Mouse (Mus musculus) midbrain, embryonic 15.5 days (tissue): Measurements from ENCODE around the gene Adam1a. TPM values are rescaled to one million over a fixed set of nuclear protein-coding genes. Genes with fewer than 3 reads are reported as not detected.

Experiments
- ATAC-seq: fragments of 200-750 bp; cut with Nextera tagmentation; replicated peaks from 2 replicates; pipeline ENCODE4 v1.8.0; 2017; ENCODE audit warnings: moderate TSS enrichment
- H3K27ac ChIP-seq: fragments of 300-500 bp; sonication (generic); 2 replicates; pipeline ENCODE4 v1.5.1; 2015; ENCODE audit warnings: mild to moderate bottlenecking, inconsistent platforms
- H3K27me3 ChIP-seq: fragments of 300-500 bp; sonication (generic); replicated peaks from 2 replicates; pipeline ENCODE4 v1.6.1; 2015; ENCODE audit warnings: inconsistent platforms
- H3K36me3 ChIP-seq: fragments of 300-500 bp; sonication (generic); replicated peaks from 2 replicates; pipeline ENCODE4 v1.6.1; 2015; ENCODE audit warnings: inconsistent platforms
- H3K4me1 ChIP-seq: fragments of 300-500 bp; sonication (generic); 2 replicates; pipeline ENCODE4 v1.6.1; 2015; ENCODE audit warnings: inconsistent platforms
- H3K4me2 ChIP-seq: fragments of 300-500 bp; sonication (generic); 2 replicates; pipeline ENCODE4 v1.6.1; 2015; ENCODE audit warnings: inconsistent platforms, mild to moderate bottlenecking, moderate library complexity
- H3K4me3 ChIP-seq: fragments of 300-500 bp; sonication (generic); 2 replicates; pipeline ENCODE4 v1.5.1; 2015; ENCODE audit warnings: mild to moderate bottlenecking, inconsistent platforms
- H3K9ac ChIP-seq: fragments of 300-500 bp; sonication (generic); 2 replicates; pipeline ENCODE4 v1.6.1; 2015; ENCODE audit warnings: mild to moderate bottlenecking, inconsistent platforms
- H3K9me3 ChIP-seq: fragments of 300-500 bp; sonication (generic); 2 replicates; pipeline ENCODE4 v1.6.1; 2016; ENCODE audit warnings: inconsistent platforms
- WGBS: fragments of 180-500 bp; shearing (Covaris S2); methylation state at CpG from one replicate; pipeline ENCODE4 v1.1.7; 2015; ENCODE audit warnings: mixed read lengths; 5-methylcytosine and 5-hydroxymethylcytosine counted together
- polyA plus RNA-seq: library from polyadenylated mRNA; unstranded; fragments of >200 nt; fragmentation: Nextera tagmentation; extraction: Ambion mirVana; gene quantifications from 2 replicates; pipeline ENCODE4 v1.2.1, GENCODE M21; 2015

Adam1a gene
- polyA plus RNA-seq, 1 experiment from 2014 or later = 7.3 TPM

DNA sequence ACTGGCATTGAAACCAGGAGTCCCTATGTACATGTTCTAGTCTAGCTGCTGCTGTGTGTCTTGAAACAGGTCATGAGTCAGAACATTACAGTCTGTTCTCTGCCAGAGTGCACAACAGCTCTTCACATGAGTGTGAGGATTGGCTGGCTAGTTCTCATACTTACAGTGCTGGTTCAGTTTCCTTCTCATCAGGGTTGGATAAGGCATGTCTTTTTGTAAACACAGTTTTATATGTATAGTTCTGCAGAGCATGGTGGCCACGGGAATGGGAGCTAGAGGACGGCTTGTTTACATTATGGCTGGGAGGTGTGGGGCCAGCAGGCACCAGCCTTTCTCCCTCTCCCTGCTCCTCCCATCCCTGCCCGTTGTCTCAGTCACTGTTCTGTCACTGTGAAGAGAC lies 75.7 kb downstream of the Adam1a start:
- Histone ChIP-seq H3K36me3 (no peaks in the 10 kb centered on the region), H3K4me2 (no peak overlapping the region), H3K4me1 (no peaks in the 10 kb centered on the region), H3K4me3 (no peak overlapping the region), H3K9me3 (no peaks in the 10 kb centered on the region), H3K27me3 (no peaks in the 10 kb centered on the region), H3K9ac (no peak overlapping the region), H3K27ac (no peak overlapping the region)
- WGBS = 56% methylated on average over 3 of the region's 3 CpGs
- no peak for ATAC-seq

Other genes starting within 250 kb of the Adam1a start
- gene Trafd1, start 159.8 kb downstream of the Adam1a start, polyA plus RNA-seq = 144 and 150 TPM in 2 replicates
- 53.2 and 56.6 TPM in 2 replicates for gene Naa25, start 147.5 kb downstream of the Adam1a start, polyA plus RNA-seq
- gene Tmem116, start 93.6 kb downstream of the Adam1a start, polyA plus RNA-seq = 1.9 and 2.2 TPM in 2 replicates
- gene Erp29, start 93.0 kb downstream of the Adam1a start, polyA plus RNA-seq = 167 and 195 TPM in 2 replicates
- gene Adam1b, start 42.0 kb downstream of the Adam1a start, polyA plus RNA-seq = 0.09 TPM in 1 of 2 replicates, not detected in the other
- 0.47 TPM in 1 of 2 replicates, not detected in the other for gene Gm42878, start within 50 bp of the Adam1a start, polyA plus RNA-seq
- 67.5 and 67.7 TPM in 2 replicates for gene Mapkapk5, start 423 bp upstream of the Adam1a start, polyA plus RNA-seq
- 121 and 123 TPM in 2 replicates for gene Aldh2, start 48.3 kb upstream of the Adam1a start, polyA plus RNA-seq
- gene Acad12, start 73.5 kb upstream of the Adam1a start, polyA plus RNA-seq = 1.7 and 1.8 TPM in 2 replicates
- 1.6 and 1.8 TPM in 2 replicates for gene Acad10, start 115.0 kb upstream of the Adam1a start, polyA plus RNA-seq
- gene Brap, start 115.1 kb upstream of the Adam1a start, polyA plus RNA-seq = 48.2 and 50.9 TPM in 2 replicates
- gene Atxn2, start 165.9 kb upstream of the Adam1a start, polyA plus RNA-seq = 107 and 111 TPM in 2 replicates